Mouse (Mus musculus): ENCODE data around the gene Rgs7.

DNA sequence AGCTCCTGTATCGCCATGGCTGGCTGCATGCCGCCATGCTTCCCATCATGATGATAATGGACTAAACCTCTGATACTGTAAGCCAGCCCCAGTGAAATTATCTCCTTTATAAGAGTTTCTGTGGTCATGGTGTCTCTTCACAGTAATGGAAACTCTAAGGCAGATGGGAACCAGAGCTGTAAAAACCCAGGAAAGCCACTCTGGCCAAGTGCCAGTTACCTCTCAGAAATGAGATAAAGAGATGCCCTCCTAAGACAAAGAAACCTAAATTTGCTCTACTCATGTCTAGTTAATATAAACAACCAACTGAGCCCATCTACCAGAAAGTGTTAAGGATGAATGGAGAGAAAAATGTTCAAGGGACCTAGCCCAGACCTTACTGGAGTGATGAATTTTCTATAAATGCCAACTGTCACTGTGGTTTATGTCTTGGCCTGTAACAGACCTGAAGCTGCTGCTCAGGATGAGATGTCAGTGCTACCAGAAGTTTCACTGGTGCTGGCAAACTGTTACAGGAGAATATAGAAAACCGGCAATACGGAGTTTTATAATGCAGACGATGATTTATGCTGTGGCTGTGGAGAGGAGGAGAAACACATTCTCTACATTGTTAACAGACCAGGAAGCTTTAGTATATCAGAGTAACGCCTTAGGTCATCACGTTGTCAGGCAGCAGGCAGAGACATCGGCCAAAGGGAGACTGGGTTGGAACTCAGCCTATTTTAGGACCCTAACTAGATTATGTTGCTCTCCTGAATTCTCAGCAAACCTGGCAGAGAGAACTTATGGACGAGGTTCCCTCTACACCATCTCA is 159.1 kb downstream of the Rgs7 start:
- TF ChIP-seq CTCF (IDR thresholded peaks at IDR 0.05; ENCODE audit: borderline replicate concordance, insufficient read depth, low read depth, low read length) (no peak), POLR2A (IDR thresholded peaks at IDR 0.05; ENCODE audit: borderline replicate concordance, insufficient read depth, low read length) (no peak)

Measured in cerebellum, adult 2 months (tissue).